Mouse (Mus musculus): ENCODE measurements around the gene Nf1. TPM values are rescaled to one million over a fixed set of nuclear protein-coding genes. Genes with fewer than 3 reads are reported as not detected.

Nf1 gene
- total RNA-seq, 2 experiments from 2014 or later, result 37.5 to 38.6 TPM

DNA sequence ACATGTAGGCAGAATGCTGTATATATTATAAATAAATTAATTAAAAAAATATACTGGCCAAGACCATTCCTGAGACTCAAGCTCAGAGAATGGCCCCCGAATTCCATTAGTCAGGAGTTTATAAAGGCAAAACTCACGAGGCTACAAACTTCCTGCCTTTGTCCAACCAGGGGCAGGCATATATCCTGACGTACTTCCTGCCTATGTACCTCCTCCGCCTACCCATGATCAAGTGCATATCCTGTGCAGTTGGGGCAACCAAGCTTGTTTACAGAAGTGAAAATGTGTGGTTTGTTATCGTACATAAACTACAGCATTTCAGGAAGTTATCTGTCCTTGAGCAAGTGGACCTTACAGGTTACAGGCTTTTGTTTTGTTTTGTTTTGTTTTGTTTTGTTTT, 283.5 kb downstream of the Nf1 start:
- DNase-seq, result no peak
- intact Hi-C loops (cut with DNase I), result loop anchor here (2.0 kb wide), 1 partner anchor 36 kb away; no protein-coding TSS in a partner anchor

DNA sequence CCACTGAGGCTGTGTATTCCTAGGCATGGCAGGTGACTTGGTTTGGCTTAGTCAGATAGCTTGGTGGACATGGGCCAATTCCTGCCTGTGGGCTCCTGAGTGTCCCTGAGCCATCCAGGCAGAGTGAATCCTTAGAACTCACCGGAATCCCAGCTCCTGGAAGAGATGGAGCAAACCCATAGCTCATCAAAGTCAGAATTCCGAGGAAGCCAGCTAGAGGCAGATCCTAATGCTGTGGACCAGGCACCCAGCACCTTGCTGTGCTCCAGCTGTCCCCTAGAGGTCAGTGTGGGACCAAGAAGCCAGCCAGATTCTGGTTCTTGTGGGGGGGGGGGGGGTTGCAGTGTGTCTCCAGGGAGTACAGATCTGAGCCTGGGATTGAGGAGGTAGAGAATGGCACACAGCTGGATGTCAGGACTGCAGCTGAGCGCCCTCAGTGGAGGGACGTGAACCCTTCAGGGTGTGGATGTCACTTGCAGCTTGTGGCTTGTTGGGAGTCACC, 285.4 kb downstream of the Nf1 start:
- DNase-seq, result peak; percentile 77 to 82

DNA sequence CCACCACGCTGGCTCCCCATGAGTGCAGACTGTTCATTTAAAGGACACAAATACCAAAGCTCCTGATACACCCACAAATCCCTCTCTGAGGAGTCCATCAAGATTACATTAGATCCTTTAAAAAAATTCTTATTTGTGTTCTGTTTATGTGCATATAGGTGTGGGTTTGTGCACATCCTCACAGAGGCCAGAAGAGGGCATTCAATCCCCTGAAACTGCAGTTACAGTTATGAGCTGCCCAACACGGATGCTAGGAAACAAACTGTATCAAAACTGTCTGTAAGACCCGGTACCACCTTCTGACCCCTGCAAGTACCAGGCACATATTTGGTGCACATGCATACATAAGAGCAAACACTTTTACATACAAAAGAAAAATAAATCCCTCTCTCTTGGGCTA, 289.2 kb downstream of the Nf1 start:
- no peak for DNase-seq
- intact Hi-C loops (cut with DNase I), result loop anchor here (5.0 kb wide), 1 partner anchor 39 kb away; no protein-coding TSS in a partner anchor

More for the DNA sequence above, 285.4 kb downstream of the Nf1 start:
- intact Hi-C loops (cut with DNase I), result loop anchor here (1.0 to 5.0 kb wide), 3 partner anchors 42 to 296 kb away; no protein-coding TSS in a partner anchor

DNA sequence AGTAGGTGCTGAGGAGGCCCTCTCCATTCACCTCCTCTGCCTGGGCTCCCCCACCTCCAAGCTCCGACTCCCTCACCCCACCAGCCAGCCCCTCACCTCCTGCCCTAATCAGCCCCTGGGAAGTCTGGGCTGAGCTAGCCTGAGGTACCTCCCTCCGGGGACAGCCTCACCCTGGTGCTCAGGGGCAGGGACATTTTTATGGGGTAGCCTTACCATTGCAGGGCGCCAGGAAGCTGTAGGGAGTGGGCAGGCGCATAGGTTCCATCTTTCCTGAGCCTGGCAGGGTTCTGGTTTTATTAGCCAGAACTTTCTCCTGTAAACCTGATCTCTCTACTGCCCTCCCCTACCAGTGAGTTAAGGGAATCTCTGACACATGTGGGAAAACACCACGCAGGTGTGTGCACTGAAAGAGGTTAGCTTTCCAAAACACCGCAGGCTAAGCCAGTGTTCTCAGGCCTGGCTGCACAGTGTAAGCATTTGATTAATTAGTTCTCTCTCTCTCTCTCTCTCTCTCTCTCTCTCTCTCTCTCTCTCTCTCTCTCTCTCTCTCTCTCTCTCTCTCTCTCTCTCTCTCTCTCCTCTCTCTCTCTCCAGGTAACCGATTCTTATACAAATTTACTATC, 290.4 kb downstream of the Nf1 start:
- intact Hi-C loops (cut with DNase I), result loop anchor here (5.0 kb wide), 1 partner anchor 37 kb away; no protein-coding TSS in a partner anchor

DNA sequence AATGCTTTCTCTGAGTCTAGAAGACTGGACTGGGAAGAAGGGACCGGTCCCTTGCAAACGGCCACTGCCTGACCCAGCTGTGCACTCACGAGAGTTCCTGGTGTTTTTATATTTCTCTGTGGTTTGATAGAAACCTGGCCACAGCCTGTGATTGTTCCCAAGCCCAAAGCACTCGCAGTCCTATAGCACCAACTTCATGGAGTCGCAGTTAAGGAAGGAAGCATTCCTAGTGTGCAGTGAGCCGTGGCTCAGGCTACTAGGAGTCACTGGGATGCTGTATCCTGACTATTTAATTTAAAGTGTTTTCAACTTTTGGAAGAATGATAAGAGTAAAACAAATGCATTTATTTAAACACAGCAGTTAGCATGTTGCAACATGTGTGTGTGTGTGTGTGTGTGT, 291.0 kb downstream of the Nf1 start:
- intact Hi-C loops (cut with DNase I), result no loop called here
- no peak for DNase-seq

More for the DNA sequence above, 290.4 kb downstream of the Nf1 start:
- DNase-seq, result no peak

Other genes with a start within 250 kb of the Nf1 start
- 10 to 100 TPM; 10.4 to 11.9 TPM for gene Ksr1, start 193.3 kb upstream of the Nf1 start, total RNA-seq (2021)
- 10 to 100 TPM; 40.9 to 48.5 TPM for gene Wsb1, start 85.0 kb upstream of the Nf1 start, total RNA-seq (2021)
- under 1 TPM in 1 of 2 experiments, not detected in 1; 0.37 TPM for gene Gm9964, start 42.8 kb upstream of the Nf1 start, total RNA-seq (2021)
- not detected for gene Omg, start 164.4 kb downstream of the Nf1 start, total RNA-seq (2021)
- gene Evi2b, start 184.1 kb downstream of the Nf1 start, total RNA-seq (2021), result 1 to 10 TPM in 1 of 2 experiments, under 1 TPM in 1; 0.77 to 1.2 TPM
- gene Evi2, start 190.9 kb downstream of the Nf1 start, total RNA-seq (2021), result under 1 TPM; 0.10 TPM
- gene Evi2a, start 190.9 kb downstream of the Nf1 start, total RNA-seq (2021), result 1 to 10 TPM in 1 of 2 experiments, under 1 TPM in 1; 0.81 to 2.0 TPM